Mouse (Mus musculus): ENCODE measurements around the gene Akt1s1.
A peak's percentile ranks its signal among the peaks of the same experiment; 100 is the strongest.

Gene Akt1s1

GRCm38 (mm10) chr7:44824872-44825271 lies 23.9 kb upstream of the Akt1s1 start:
- peak; percentile 50 to 52 for DNase-seq (ENCODE audit: low spot score in 2 of 2)

- DNase-seq (ENCODE audit: low spot score in 2 of 2) = no peak
These were observed 22.0 kb upstream of the Akt1s1 start for GRCm38 (mm10) chr7:44826771-44827170.

DNA sequence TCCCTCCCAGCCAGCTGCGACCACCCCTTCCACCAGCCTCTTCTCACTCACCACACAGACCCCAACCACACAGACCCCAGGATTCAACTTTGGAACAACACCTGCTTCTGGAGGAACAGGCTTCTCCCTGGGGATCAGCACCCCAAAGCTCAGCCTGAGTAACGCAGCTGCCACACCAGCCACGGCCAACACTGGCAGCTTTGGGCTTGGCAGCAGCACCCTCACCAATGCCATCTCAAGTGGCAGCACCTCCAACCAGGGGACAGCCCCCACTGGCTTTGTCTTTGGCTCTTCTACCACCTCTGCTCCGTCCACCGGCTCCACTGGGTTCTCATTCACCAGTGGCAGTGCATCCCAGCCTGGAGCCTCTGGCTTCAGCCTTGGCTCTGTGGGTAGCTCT lies 20.1 kb upstream of the Akt1s1 start:
- no peak for DNase-seq (ENCODE audit: low spot score in 2 of 2)

GRCm38 (mm10) chr7:44832763-44833162 lies 16.0 kb upstream of the Akt1s1 start:
- no peak for DNase-seq (ENCODE audit: low spot score in 2 of 2)

DNA sequence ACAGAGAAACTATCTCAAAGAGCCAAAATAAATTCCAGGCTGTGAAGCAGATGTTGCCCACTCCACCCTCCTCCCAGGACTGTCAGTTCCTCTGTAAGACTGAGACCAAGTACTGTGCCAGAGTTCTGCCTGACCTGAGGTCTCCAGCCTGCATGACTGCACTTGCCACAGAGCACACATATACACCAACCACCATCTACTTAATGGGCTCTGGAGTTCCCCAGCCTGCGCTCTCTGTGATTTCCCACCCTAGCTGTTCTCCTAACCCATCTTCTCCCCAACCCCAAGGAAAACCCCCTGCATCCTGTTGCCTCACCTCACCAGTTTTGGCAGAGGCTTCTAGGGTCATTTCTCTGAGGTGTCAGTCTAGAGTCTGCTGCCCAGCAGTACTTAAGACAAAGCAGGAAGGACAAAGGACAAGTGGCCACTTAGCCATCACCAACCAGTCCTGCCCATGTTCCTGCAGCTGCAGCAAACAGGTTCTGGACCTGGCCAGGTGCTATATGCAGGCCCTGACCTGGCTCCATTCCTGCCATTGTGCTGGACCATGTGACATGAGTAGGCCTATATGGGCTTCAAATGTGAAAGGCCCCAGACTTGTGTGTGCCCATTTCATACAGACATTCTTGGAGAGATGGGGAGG lies 13.3 kb upstream of the Akt1s1 start:
- no peak for DNase-seq (ENCODE audit: low spot score in 2 of 2)

GRCm38 (mm10) chr7:44836016-44836404 lies 12.8 kb upstream of the Akt1s1 start:
- no peak for DNase-seq (ENCODE audit: low spot score in 2 of 2)

GRCm38 (mm10) chr7:44836423-44837053 lies 12.3 kb upstream of the Akt1s1 start:
- DNase-seq (ENCODE audit: low spot score in 2 of 2) = no peak

- no peak for DNase-seq (ENCODE audit: low spot score in 2 of 2)
These were observed 10.7 kb upstream of the Akt1s1 start for GRCm38 (mm10) chr7:44838073-44838472.

- no peak for DNase-seq (ENCODE audit: low spot score in 2 of 2)
These were observed 9.7 kb upstream of the Akt1s1 start for GRCm38 (mm10) chr7:44839171-44839490.

- DNase-seq (ENCODE audit: low spot score in 2 of 2) = peak in 1 of 2 experiments; percentile 41
These were observed 9.2 kb upstream of the Akt1s1 start for GRCm38 (mm10) chr7:44839491-44840191.

- DNase-seq (ENCODE audit: low spot score in 2 of 2) = no peak
These were observed 8.4 kb upstream of the Akt1s1 start for GRCm38 (mm10) chr7:44840426-44840825.

DNA sequence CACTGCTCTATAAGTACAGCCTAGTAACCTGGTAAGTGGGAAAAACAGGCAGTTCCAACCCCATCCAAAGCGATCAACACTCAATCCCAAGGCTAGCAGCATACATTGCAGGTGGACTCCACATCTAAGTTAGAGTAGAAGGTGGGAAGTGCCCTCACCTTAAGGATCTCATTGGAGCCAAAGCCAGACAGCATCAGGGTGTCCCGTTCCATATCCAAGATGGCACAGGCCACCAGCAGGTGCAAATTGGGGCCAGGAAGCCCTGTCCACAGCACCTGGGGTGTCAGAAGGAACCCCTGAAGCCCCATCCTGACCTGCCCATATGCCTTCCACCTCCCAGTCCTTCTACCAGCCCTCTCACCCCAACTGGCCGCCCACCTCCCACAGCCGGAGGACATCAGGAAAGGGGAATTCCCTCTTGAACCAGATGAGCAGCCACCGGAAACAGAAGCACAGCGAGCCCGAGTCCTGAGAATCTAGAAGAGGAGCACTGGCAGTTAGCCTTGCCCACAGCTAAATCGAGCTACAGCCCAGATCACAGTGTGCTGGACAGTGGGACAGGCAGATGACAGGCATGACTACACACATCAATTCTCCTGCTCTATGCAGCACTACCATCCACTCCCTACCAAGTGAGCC lies 6.8 kb upstream of the Akt1s1 start:
- DNase-seq (ENCODE audit: low spot score in 2 of 2) = no peak

DNA sequence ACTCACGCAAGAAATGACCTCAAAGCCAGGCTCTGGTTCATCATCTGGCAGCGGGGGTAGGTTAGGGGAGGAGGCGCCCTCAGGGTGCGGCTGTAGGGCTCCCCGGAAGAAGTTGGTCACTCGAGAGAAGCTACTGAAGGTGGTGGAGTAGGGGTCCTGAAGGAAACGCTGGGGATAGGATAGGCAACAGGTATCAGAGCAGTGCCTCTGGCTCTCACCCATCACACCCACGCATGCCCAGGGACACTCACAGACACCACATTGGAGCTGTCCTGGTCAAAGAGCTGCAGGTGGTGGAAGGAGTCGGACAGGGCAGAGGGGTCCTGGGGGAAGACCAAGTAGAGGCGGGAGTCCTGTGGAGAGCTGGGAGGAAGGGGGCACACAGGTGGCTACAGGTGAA lies 3.8 kb upstream of the Akt1s1 start:
- DNase-seq (ENCODE audit: low spot score in 2 of 2) = no peak

DNA sequence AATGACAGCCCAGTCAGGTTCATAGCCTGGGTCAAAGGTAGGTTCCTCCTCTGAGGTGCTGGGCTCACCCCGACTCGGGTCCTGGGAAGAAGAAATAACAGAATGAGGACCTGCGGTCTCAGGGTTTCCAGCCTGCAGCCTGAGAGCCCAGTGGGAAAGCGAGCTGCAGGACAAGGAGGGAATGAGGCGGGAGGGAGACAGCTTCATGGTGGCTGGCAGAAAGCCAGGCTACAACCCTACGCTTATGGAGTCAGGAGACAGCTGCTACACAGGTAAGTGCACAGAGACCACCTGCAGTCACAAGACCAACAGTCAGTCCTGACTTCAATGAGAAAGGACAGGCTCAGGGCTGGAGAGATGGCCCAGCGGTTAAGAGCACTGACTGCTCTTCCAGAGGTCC lies 2.0 kb upstream of the Akt1s1 start:
- DNase-seq (ENCODE audit: low spot score in 2 of 2) = no peak

DNA sequence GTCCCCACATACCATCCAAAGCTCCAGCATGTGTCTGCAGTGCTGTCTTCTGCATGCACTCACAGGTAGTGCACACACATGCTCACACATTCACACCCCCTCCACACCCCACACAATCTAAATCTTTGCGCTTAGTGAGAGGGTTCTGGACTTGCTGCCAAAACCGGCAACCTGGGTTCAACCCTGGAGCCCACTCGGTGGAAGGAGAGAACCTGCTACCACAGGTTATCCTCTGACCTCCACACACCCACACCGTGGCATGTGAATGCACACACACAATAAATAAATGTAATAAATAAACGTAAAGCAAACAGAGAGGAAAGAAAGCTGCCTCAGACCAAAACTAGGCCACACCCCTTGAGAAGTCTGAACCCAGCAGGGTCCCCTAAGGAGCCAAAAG lies 1.0 kb upstream of the Akt1s1 start:
- no peak for DNase-seq (ENCODE audit: low spot score in 2 of 2)

GRCm38 (mm10) chr7:44849416-44850111 lies 773 bp downstream of the Akt1s1 start:
- DNase-seq (ENCODE audit: low spot score in 2 of 2) = peak; percentile 82 to 88

GRCm38 (mm10) chr7:44850146-44850545 lies 1.4 kb downstream of the Akt1s1 start:
- DNase-seq (ENCODE audit: low spot score in 2 of 2) = peak; percentile 65 to 66

- no peak for DNase-seq (ENCODE audit: low spot score in 2 of 2)
These were observed 2.2 kb downstream of the Akt1s1 start for GRCm38 (mm10) chr7:44850789-44851624.

DNA sequence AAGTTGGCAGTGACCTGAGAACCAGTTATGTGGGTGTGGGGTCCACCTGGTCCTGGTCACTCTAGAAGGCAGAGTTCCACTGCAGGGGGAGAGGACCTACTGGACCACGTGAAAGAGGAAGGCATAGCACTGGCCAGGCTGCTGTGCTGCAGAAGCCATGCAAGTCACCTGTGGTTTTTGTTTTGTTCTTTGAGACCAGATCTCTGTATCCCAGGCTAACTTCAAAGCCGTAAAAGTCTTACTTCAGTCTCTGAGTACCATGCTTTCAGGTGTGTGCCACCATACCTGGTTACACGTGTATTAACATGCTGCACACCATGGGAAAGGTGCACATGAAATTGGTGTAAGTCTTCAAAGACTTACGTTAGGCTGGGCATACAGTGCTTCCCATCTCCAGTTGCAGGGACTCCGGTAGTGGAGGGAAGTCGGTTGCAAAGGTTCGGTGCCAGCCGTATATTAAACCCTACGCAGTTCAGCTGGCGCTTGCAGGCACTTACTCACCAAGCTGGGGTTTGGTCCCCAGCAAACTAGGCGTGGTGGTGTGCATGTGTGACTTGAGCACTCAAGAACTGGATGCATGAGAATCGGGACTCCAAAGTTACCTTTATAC lies 2.9 kb downstream of the Akt1s1 start:
- no peak for DNase-seq (ENCODE audit: low spot score in 2 of 2)

GRCm38 (mm10) chr7:44852259-44853027 lies 3.7 kb downstream of the Akt1s1 start:
- DNase-seq (ENCODE audit: low spot score in 2 of 2) = no peak
